Mouse (Mus musculus) B cell, adult 62 days (primary cell): Measurements from ENCODE around the gene Crct1. TPM values are rescaled to one million over a fixed set of nuclear protein-coding genes. Genes with fewer than 3 reads are reported as not detected.

Experiments used
- total RNA-seq: library from RNA; stranded (reverse); gene quantifications from 4 replicates; pipeline ENCODE4 v1.2.4, GENCODE M21; 2023

The Crct1 gene
- not detected in 4 replicates for total RNA-seq

GRCm38 (mm10) chr3:93015460-93016104, at the start of gene Crct1:
TSS of gene Crct1 (minus strand) at chr3:93015687.

GRCm38 (mm10) chr3:93018960-93019359, 3.5 kb upstream of the Crct1 start, which contains the start of gene Lce1m:
TSS of gene Lce1m (minus strand) at chr3:93019060.

GRCm38 (mm10) chr3:92991926-92992325, 23.6 kb downstream of the Crct1 start, which contains the start of gene Lce3f:
TSS of gene Lce3f (plus strand) at chr3:92992226.

GRCm38 (mm10) chr3:92966761-92967160, 48.7 kb downstream of the Crct1 start, which contains the start of gene Lce3e:
TSS of gene Lce3e (plus strand) at chr3:92967061.

Other genes with a start within 250 kb of the Crct1 start
- gene Lce1i, start 236.8 kb downstream of the Crct1 start, total RNA-seq, result not detected in 4 replicates
- gene Lce1j, start 225.2 kb downstream of the Crct1 start, total RNA-seq, result not detected in 4 replicates
- not detected in 4 replicates for gene Lce1k, start 207.8 kb downstream of the Crct1 start, total RNA-seq
- gene Kprp, start 188.4 kb downstream of the Crct1 start, total RNA-seq, result not detected in 4 replicates
- gene Lce1l, start 164.4 kb downstream of the Crct1 start, total RNA-seq, result not detected in 4 replicates
- not detected in 4 replicates for gene 2310050C09Rik, start 145.5 kb downstream of the Crct1 start, total RNA-seq
- not detected in 4 replicates for gene Lce3a, start 89.5 kb downstream of the Crct1 start, total RNA-seq
- gene Lce3b, start 82.7 kb downstream of the Crct1 start, total RNA-seq, result not detected in 4 replicates
- gene Lce3c, start 71.2 kb downstream of the Crct1 start, total RNA-seq, result not detected in 4 replicates
- gene Lce3d, start 58.3 kb downstream of the Crct1 start, total RNA-seq, result not detected in 4 replicates
- gene Lce3e, start 48.6 kb downstream of the Crct1 start, total RNA-seq, result not detected in 4 replicates
- gene Lce3f, start 23.5 kb downstream of the Crct1 start, total RNA-seq, result not detected in 4 replicates
- gene Lce1m, start 3.4 kb upstream of the Crct1 start, total RNA-seq, result not detected in 4 replicates
- not detected in 4 replicates for gene Gm4858, start 53.1 kb upstream of the Crct1 start, total RNA-seq
- gene Crnn, start 129.1 kb upstream of the Crct1 start, total RNA-seq, result not detected in 4 replicates
- gene Flg2, start 181.6 kb upstream of the Crct1 start, total RNA-seq, result not detected in 4 replicates